Mouse (Mus musculus) left cerebral cortex, postnatal 4 days (tissue): ENCODE data around the gene Spata7. TPM values are rescaled to one million over a fixed set of nuclear protein-coding genes. Genes with fewer than 3 reads are reported as not detected.

Source experiments
- DNase-seq: peaks from one replicate; pipeline ENCODE4 v3.0.0-alpha.2; 2022
- intact Hi-C: fragments of 180-260 bp; cut with DNase I; formaldehyde crosslinking; loops from one replicate; pipeline ENCODE4 v1.15.1; 2025
- total RNA-seq, 2 experiments: library from RNA; stranded (reverse); gene quantifications; 2 replicates each; pipeline ENCODE4 v1.2.3; 2021

Spata7 gene
- total RNA-seq, 2 experiments from 2014 or later = 33.6 to 36.7 TPM

DNA sequence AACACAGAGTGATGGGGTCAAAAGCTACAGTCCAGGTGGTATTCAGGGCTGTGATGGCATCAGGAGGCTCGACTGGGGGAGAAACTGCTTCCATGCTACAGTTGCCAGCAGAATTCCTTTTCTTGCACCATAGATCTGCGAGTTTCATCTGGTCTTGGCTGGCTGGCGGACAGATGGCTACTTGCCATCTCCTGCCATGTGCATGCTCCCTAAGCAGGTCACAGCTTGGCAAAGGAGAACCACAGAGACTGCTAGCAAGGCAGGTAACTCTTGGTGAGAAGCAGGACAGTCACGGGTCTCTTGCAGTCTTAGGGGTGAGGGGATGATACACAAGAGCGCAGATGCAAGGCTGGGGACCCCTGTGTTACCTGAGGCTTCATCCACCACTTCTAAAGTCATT, 41.9 kb downstream of the Spata7 start:
- DNase-seq = peak; percentile 57
- intact Hi-C loops = loop anchor here (5.0 kb wide), 1 partner anchor 77 kb away; the partner anchor contains the start of gene Zc3h14

DNA sequence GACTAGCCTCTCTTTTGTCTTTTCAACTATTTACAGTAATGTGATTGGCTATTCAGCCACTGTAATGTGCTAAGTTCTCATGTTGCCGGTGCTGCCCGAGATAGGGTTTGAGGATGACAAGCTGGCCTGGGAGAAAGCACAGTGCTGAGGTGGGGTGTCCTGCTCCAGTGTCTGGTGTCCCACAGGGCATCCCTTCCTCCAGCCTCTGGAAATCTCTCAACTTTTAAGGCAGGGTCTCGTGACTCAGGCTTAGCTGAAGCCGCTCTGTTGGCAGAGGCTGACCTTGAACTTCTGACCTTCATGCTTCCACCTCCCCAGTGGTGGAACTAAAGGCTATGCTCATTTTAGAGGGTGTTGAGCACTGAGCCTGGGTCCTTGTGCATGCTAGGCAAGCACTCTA, 42.5 kb downstream of the Spata7 start:
- DNase-seq = no peak
- intact Hi-C loops = loop anchor here (5.0 kb wide), 1 partner anchor 77 kb away; the partner anchor contains the start of gene Zc3h14

DNA sequence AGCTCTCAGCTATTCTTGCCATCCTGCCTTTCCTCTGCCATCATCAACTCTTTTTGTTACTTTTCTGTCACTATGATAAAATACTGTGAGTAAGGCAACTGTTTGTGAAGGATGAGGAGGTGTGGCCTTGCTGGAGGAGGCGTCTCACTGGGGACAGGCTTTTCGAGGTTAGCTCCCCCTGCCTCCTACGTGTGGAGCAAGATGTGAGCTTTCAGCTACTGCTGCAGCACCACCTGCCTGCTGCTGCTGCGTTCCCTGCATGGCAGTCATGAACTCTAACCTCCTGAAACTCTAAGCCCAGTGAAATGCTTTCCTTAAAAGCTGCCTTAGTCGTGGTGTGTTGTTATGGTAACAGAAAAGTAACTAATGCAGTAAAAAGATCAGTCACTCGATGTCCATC, 45.9 kb downstream of the Spata7 start:
- intact Hi-C loops = loop anchor here (5.0 kb wide), 1 partner anchor 73 kb away; the partner anchor contains the start of gene Zc3h14
- DNase-seq = no peak

DNA sequence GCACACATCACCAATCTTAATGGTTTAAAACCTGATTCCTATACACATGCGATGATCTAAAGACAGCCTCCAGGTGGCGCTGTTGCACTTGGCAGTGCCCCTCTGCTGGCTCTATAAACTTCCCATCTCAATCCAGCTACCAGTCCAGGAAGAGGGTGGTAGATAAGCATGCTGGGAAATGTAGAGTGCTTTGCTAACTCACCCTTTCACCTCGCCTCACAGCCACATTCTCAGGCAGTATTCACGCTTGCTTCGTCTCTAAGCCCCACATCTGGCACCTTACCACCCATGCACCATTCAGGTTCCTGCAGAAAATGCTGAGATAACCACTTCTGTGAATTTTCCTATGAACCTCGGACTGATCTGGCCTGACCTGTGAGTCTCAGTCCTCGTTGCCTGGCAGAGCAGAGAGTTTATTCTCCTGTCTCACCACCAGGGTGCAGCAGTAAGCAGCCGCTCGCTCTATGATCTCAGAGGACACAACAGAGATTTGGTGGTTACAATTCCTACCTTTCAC, 46.7 kb downstream of the Spata7 start:
- intact Hi-C loops = loop anchor here (5.0 kb wide), 1 partner anchor 73 kb away; the partner anchor contains the start of gene Zc3h14

DNA sequence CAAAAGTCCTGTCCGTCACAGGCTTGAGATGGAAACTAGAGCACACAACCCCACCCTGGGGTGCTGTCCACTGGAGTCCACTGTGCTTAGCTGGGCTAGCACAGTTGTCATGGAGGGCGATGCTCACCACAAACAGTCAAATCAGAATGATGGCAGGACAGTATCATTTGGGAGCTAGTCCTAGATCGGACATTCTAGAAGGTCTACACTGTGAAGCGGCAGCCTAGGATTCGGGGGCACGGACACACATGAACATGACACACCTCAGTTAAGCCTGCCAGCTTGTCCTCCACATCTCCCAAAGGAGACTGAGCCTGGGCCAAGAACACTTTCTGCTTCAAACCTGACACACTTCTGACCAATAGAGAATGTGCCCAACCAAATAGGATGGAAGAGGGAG, 48.9 kb downstream of the Spata7 start:
- no peak for DNase-seq
- intact Hi-C loops = no loop called here

More for the DNA sequence above, 46.7 kb downstream of the Spata7 start:
- peak; percentile 84 for DNase-seq

DNA sequence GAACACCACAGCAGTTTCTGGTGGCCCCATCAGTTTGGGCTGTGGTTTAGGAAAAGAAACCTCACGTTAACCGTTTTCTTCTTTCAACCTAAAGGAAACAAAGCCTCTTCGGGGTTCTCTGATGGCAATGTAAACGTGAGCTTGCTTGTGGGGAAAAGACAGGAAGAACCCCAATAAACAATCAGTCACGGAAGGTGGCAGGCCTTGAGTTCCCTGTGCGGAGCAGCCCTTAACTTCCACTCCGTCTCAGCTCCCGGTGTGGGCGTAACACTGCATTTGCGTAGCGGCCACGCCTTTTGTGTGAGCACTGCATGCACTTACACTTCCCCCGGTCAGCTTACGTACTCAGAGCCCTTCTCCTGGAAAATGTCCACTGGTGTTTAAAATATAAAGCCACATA, 49.4 kb downstream of the Spata7 start:
- intact Hi-C loops = no loop called here
- DNase-seq = no peak

DNA sequence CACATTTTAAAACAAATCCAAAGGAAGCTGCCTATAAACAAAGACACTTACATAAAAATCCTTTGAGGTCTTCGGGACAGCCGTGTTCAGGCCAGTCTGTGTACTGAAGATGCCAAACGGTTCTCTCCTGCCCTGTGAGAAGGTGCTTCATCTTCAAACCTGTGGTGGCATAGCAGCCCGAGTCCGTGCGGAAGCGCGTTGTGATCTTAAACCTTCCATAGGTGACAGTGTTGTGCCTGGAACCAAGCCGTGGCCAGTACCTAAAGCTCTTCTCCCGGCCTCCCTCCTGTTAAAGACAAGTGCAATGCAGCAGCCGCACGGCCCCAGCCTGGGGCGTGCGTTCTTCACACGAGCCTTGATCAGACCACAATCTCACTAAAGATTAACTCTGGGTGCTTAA, 51.9 kb downstream of the Spata7 start:
- no peak for DNase-seq
- intact Hi-C loops = no loop called here

DNA sequence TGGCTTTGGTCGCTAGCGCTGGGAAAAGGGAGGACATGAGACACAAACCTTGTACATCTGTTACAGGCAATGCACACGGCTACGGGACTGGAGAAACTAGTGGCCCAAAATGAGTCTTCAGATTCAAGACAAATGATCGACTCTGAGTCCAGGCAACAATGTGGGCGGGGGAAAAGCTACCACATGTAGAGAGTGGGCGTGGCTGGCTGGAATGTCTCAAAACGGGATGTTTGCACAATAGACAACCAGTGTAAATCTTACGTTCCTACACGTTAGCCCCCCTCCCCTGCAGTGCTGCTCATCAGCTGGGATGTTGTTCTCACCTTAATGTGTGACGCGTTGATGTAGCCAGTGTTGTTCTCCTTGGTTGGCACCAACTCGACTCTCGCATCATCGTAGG, 54.2 kb downstream of the Spata7 start:
- intact Hi-C loops = no loop called here
- no peak for DNase-seq

DNA sequence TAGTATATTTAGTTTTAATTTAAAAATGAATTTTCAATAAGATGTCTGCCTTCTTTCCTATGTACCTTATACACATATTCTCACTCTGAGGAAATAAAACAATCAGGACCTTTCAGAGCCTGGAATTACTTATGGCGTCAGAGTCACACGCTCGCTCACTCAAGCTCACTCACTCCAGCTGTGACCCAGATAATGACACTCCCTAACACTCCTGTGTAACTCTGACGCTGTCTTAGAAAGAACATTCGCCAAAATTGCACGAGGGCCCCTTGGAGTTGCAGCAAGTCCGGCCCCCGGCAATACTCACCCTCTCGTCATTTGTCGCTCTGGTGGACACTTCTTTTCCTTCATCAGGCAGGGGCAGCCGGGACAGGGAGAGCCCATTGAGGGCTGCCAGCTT, 55.2 kb downstream of the Spata7 start:
- intact Hi-C loops = no loop called here
- no peak for DNase-seq

DNA sequence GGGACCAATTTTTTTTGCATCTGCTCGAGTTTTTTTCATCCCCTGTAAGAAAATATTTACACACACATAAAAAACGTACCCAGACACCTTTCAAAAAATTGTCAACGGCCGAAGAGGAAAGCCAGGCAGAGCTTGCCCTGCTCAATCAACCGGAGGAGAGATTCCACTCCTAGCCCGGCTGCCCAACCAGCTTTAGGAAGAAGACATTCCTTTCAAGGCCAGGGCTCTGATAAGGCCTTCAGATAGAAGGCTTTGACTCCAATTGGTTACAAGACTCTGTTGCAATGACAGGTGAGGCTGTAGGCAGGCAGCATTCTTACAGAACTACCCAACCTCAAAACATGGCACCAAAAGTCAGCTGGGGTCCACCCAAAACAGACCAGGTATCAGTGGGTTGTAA, 55.6 kb downstream of the Spata7 start:
- intact Hi-C loops = no loop called here
- no peak for DNase-seq

DNA sequence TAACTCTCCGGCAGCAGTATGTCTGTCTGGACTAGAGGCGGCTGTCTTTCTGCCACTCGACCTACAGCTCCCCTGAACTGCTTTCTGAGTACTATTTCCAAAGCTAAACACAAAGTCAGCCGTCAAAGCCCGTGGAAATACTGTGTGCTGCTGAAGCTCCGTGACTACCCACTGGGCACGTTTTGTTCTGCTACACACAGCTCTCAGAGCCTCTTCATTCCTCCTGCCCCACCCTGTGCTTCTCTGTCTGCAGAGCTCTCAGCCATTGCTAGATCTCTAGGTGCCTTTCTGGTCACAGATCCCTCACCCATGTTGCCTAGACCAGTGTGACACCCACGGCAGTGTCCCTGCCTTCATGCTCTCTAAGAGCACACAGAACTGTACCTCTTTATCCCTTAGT, 62.3 kb downstream of the Spata7 start:
- intact Hi-C loops = no loop called here
- DNase-seq = no peak

DNA sequence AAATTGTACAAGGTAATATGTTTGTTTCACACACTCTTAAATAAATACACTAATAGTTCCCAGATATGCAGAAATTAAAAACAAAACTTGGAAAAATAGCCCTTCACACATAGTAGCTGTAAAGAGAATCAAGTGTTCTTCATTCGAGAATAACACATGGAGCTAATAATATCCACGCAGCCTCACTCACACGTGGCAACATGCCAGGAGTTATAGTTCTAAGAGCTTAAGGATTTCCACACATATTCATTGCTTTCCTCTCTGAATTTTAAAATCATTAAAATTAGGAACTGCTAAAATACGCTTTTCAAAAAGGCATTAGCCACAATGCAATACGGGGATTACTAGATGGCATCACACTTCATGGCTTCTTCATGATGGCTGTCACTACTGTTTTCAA, 69.2 kb downstream of the Spata7 start:
- intact Hi-C loops = no loop called here
- no peak for DNase-seq

DNA sequence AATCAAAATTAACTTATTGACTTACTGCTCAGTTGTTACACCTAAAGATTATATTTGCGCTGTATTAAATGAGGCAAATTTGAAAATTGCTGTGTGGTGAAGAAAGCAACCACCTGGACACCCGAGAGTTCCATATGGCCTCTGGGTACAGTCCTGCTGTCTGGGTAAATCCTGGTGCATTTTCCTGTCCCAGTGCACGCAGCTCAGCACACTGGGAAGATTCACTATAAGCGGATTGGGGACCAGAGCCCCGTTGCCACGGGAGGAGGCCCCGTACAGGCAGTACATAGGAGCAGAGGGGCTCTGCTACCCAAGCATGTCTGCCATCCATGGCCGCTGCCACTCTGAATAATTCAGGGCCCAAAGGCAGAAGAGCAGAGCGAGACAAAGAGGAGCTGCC, 73.6 kb downstream of the Spata7 start:
- peak; percentile 42 for DNase-seq
- intact Hi-C loops = no loop called here

DNA sequence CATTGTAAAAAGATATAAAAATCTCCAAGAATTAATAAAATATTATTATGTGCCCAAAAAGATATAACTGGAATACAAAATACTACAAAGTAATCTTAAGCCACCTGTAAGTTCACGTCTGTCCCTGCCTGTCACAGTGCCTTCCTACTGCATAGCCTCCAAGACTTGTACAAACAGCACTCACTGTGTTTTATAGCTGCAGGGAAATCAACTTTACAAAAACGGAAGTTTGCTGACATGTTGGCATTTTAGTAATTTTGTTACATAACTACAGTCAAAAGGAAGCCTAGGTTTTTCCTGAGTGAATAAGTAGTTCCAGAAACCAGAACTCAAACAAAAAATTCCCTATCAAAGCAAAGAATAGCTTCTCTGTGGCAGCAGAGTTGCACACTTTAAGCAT, 75.6 kb downstream of the Spata7 start:
- no peak for DNase-seq
- intact Hi-C loops = no loop called here

DNA sequence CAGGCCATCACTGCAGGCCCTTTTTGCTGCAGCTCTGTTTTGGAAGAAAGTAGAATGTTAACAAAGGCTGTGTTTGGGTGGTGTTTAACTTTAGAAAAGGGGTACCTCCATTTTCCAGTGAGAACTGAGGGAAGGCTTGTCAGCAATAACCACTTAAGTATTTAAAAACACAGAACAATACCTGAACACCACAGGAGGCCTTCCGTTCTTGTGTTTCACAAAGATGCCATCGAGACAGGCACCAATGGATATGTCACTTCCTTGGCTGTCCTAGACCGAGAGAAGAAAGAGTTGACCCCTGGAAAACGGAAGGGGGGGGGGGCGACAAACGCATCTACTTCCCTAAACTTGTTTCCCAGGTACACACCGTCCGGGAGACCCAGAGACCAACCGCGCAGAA, 76.0 kb downstream of the Spata7 start:
- intact Hi-C loops = no loop called here
- no peak for DNase-seq

DNA sequence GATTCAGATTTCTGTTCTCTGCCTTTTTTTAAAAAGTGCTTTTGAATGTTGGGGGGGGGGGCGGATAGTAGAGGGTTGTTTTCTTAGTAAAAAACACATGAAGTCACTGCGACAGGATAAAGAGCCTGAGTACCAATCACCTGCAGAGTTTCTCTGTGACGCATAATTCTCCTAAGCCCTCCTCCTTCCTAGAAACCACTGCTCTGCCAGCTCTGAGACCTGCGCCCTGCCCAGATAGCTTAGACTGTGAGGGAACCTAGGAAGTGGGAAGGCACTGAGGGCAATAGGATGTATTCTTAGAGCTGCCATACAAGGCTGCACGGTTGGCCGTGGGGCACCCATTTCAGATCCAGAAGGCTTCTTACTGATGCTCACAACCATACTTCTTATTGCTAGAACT, 84.9 kb downstream of the Spata7 start:
- no peak for DNase-seq
- intact Hi-C loops = no loop called here

DNA sequence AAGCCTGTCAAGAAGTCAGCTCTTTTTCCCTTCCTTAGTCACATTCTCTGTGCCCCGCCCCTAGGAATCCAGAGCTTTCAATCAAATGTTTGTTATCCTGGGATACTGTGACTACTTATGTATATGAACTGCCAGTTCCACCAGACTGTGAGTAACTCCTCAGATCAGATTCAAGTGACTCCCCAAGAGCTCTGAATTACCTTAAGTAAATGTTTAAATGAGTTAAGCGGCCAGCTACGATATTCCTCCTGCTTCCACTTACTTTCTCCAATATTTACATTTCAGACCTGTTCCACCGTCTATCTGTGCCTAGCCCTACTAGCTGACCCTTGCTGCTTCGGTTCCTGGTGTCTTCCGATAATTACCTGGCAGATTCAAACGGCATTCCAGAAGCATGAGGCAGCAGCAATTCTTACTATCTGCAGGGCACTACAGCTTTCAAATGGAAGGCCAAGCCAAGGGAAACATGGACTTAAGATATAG, 85.7 kb downstream of the Spata7 start:
- DNase-seq = no peak
- intact Hi-C loops = no loop called here

DNA sequence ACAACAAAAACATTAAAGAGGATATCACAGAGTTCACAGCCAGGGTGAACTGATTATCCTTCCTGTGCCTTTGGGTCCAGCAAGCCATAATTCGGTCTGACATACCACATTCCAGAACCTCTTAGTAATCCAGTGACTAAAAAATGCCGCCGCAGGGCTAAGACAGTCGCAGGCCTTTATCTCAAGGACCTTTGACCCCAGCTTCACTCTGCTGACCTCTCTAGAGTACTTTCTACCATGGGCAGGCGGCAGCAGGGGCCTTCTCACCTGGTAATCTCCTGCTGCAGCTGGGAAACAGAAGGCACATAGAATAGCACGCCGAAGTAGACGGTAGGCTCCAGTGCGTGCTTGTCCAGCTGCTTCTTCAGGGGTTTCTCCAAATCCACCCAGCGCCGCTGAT, 86.8 kb downstream of the Spata7 start:
- no peak for DNase-seq
- intact Hi-C loops = no loop called here

DNA sequence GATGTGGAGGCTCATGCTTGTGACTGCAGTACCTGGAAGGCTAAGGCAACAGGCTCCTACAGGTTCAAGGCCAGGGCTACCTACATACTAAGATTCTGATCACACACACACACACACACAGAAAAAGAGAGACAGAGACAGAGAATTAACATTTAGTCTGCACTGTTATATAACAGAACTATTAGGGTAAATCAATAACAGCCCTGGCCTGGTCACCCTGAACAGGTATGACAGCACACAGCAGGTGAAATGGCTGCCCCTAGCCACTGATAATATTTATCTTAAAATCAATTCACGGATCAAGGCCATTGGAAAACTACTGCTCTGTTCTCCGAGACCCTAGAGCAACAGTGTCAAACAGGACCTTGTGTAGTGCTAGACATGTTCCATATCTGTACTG, 88.2 kb downstream of the Spata7 start:
- intact Hi-C loops = no loop called here

More for the DNA sequence above, 88.2 kb downstream of the Spata7 start:
- no peak for DNase-seq
